Mouse (Mus musculus) liver, embryonic 11.5 days (tissue): ENCODE data around the gene Adssl1. TPM values are rescaled to one million over a fixed set of nuclear protein-coding genes. Genes with fewer than 3 reads are reported as not detected.

Experiments used
- ATAC-seq: fragments of 200-750 bp; cut with Nextera tagmentation; replicated peaks from 2 replicates; pipeline ENCODE4 v1.8.0; 2017; ENCODE audit warnings: moderate number of reproducible peaks, mild to moderate bottlenecking, moderate TSS enrichment, moderate library complexity; ENCODE audit not compliant: low FRiP score
- DNase-seq: peaks from one replicate; pipeline ENCODE4 v3.0.0-alpha.2; 2017; ENCODE audit warnings: low spot score
- H3K27ac ChIP-seq: fragments of 300-500 bp; sonication (generic); 2 replicates; pipeline ENCODE4 v1.5.1; 2014; ENCODE audit warnings: mild to moderate bottlenecking, low read depth, low read length, control low read depth
- H3K27me3 ChIP-seq: fragments of 300-500 bp; sonication (generic); replicated peaks from 2 replicates; pipeline ENCODE4 v1.6.1; 2014; ENCODE audit warnings: low read length, mixed read lengths; ENCODE audit not compliant: control insufficient read depth, insufficient read depth
- H3K36me3 ChIP-seq: fragments of 300-500 bp; sonication (generic); 2 replicates; pipeline ENCODE4 v1.6.1; 2014; ENCODE audit warnings: mild to moderate bottlenecking, low read length, moderate library complexity, mixed read lengths; ENCODE audit not compliant: control insufficient read depth, insufficient read depth
- H3K4me1 ChIP-seq: fragments of 300-500 bp; sonication (generic); replicated peaks from 2 replicates; pipeline ENCODE4 v1.6.1; 2014; ENCODE audit warnings: low read length, mixed read lengths; ENCODE audit not compliant: control insufficient read depth, insufficient read depth
- H3K4me2 ChIP-seq: fragments of 300-500 bp; sonication (generic); 2 replicates; pipeline ENCODE4 v1.6.1; 2014; ENCODE audit warnings: mild to moderate bottlenecking, control low read depth, moderate library complexity
- H3K4me3 ChIP-seq: fragments of 300-500 bp; sonication (generic); 2 replicates; pipeline ENCODE4 v1.5.1; 2014; ENCODE audit warnings: low read depth, low read length, control low read depth
- H3K9ac ChIP-seq: fragments of 300-500 bp; sonication (generic); 2 replicates; pipeline ENCODE4 v1.6.1; 2014; ENCODE audit warnings: low read depth, low read length, control low read depth
- H3K9me3 ChIP-seq: fragments of 300-500 bp; sonication (generic); 2 replicates; pipeline ENCODE4 v1.6.1; 2016; ENCODE audit warnings: low read length, inconsistent platforms, mixed read lengths; ENCODE audit not compliant: control insufficient read depth
- WGBS: fragments of 180-500 bp; shearing (Covaris S2); extraction: QIAGEN DNeasy Blood & Tissue Kit; methylation state at CpG from one replicate; pipeline ENCODE4 v1.1.7; 2014; 5-methylcytosine and 5-hydroxymethylcytosine counted together
- polyA plus RNA-seq: library from polyadenylated mRNA; unstranded; fragments of >200 nt; fragmentation: Nextera tagmentation; extraction: Ambion mirVana; gene quantifications from 2 replicates; pipeline ENCODE4 v1.2.1, GENCODE M21; 2014

The Adssl1 gene
- polyA plus RNA-seq, 1 experiment from 2014 or later, result 7.4 TPM

DNA sequence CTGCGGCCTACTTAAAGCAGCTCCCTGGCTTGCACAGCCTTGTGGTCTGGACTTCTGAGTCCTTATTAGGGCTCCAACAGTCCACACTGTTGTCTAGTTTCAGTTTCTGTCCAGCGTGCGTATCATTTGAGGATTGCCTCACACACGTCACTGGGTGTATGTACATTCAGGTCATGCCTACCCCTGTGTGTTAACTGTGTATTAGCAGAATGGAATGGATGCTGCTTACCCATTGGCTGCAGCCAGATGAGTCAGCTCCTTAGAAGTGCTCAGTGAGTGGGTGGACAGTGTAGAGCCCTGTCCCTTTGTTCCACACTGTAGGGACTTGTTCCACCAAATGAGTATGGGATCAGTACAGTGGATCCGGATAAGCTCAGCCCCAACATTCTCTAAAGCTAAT lies 28.2 kb downstream of the Adssl1 start:
- 90% methylated on average over 5 of the region's 5 CpGs for WGBS
- no peak for DNase-seq
- Histone ChIP-seq H3K27ac (no peak overlapping the region), H3K36me3 (peaks cover 28% of the 10 kb centered on the region), H3K27me3 (no peaks in the 10 kb centered on the region), H3K4me3 (no peak overlapping the region), H3K4me2 (no peak overlapping the region), H3K9ac (no peak overlapping the region), H3K4me1 (peaks cover 16% of the 10 kb centered on the region), H3K9me3 (no peaks in the 10 kb centered on the region)
- no peak for ATAC-seq

DNA sequence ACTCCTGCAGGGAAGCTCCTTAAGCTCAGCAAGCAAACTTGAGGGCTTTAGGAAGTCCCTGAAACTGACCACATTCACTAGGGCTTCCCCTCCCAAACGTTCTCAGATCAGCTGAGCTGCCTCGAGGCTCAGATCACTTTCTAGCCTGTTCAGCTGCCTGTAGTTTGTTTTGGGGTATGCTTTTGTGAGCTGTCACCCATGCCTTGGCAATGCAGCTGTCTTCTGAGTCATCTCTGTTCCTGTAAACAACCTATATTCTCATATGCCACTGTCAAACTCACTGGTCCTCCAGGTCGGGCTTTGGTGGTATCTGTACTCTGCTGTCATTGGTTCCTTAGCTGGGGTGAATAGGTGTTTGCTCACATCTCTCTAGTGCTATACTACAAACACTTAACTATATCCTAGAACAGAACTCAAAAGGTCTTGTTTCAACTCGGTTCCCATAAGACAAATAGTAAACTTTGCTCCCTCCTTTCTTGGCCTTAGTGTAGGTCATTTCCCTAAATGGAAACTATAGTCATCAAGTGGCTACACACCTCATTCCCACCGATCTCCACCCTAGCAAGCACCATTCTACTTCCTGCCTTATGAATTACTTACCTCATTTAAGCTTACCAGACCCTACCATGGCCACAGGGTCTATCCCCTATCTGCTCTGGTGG lies 32.1 kb downstream of the Adssl1 start:
- 78% methylated on average over 5 of the region's 5 CpGs for WGBS
- Histone ChIP-seq H3K27me3 (no peaks in the 10 kb centered on the region), H3K4me3 (no peak overlapping the region), H3K4me1 (no peaks in the 10 kb centered on the region), H3K4me2 (no peak overlapping the region), H3K9ac (no peak overlapping the region), H3K27ac (no peak overlapping the region), H3K36me3 (peaks cover 51% of the 10 kb centered on the region), H3K9me3 (no peaks in the 10 kb centered on the region)
- DNase-seq (no peak), ATAC-seq (no peak)

DNA sequence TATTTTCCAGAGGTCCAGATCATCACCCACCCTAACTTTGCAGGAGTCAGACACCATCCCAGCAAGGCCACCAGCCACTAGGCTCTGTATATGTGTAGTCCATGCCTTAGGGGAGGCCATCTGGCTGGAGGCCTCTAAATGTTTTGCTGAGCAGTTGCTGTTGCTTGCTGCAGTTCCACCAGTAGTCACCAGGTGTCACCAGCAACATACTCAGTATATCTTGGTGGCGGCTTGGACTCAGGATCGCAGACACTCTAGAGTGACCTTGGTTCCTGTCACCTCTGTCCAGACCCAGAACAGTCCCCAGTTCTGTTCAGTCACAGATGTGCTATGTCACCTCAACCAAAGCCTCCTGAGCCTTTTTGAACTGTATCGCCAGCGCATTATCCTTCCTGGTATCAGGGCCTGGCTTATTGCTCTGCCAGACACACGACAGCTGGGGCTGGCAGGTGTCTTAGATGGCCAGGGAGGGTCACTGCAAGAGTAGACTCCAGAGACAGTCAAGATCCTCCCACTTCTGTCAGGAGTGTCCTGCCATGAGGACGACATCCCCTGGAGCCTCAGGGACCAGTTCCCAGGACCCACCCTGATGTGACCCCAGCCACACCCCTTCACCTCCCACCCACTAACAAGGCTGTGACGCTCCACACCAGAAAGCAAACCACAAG lies 33.4 kb downstream of the Adssl1 start:
- DNase-seq, result peak; percentile 68
- no peak overlapping the region for H3K4me3 ChIP-seq
- H3K27me3 ChIP-seq, result no peaks in the 10 kb centered on the region
- WGBS, result 51% methylated on average over 7 of the region's 7 CpGs
- H3K4me1 ChIP-seq, result no peaks in the 10 kb centered on the region
- no peak overlapping the region for H3K27ac ChIP-seq
- no peak overlapping the region for H3K9ac ChIP-seq
- no peaks in the 10 kb centered on the region for H3K9me3 ChIP-seq
- H3K4me2 ChIP-seq, result no peak overlapping the region
- ATAC-seq, result peak; percentile 50
- H3K36me3 ChIP-seq, result peaks cover 54% of the 10 kb centered on the region

GRCm38 (mm10) chr12:112654076-112654475 lies 34.2 kb downstream of the Adssl1 start:
- 93% methylated on average over 5 of the region's 5 CpGs for WGBS
- no peak overlapping the region for H3K4me3 ChIP-seq
- no peak overlapping the region for H3K27ac ChIP-seq
- no peak for DNase-seq
- no peak overlapping the region for H3K4me2 ChIP-seq
- no peak for ATAC-seq
- no peaks in the 10 kb centered on the region for H3K4me1 ChIP-seq
- H3K9me3 ChIP-seq, result no peaks in the 10 kb centered on the region
- H3K9ac ChIP-seq, result no peak overlapping the region
- H3K27me3 ChIP-seq, result no peaks in the 10 kb centered on the region
- H3K36me3 ChIP-seq, result peaks cover 56% of the 10 kb centered on the region

GRCm38 (mm10) chr12:112658619-112659018 lies 38.8 kb downstream of the Adssl1 start:
- Histone ChIP-seq H3K9ac (no peak overlapping the region), H3K27ac (no peak overlapping the region), H3K36me3 (peaks cover 66% of the 10 kb centered on the region), H3K27me3 (no peaks in the 10 kb centered on the region), H3K4me1 (peaks cover 9% of the 10 kb centered on the region), H3K4me3 (no peak overlapping the region), H3K9me3 (no peaks in the 10 kb centered on the region), H3K4me2 (no peak overlapping the region)
- ATAC-seq, result no peak
- 90% methylated on average over 7 of the region's 7 CpGs for WGBS
- DNase-seq, result no peak

DNA sequence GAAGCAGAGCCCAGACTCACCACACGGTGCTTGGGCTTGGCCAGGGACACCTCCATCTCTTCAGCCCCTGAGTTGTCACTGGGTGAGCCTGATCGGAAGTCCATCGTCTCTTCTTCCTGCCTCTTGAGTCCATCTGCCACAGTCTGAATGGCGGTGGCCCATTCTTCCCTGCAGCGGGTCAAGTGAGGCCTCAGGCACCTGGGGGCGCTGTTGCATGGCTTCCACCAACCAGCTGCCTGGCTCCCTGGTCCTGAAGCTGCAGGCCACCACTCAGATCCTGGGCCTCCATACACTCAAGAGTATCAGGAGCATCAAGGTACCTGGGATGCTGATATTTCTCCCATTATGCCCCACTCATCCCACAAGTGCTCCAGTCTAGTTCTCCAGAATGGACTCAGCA lies 39.3 kb downstream of the Adssl1 start:
- Histone ChIP-seq H3K27ac (no peak overlapping the region), H3K27me3 (no peaks in the 10 kb centered on the region), H3K4me1 (peaks cover 9% of the 10 kb centered on the region), H3K36me3 (peaks cover 67% of the 10 kb centered on the region), H3K4me2 (no peak overlapping the region), H3K9ac (no peak overlapping the region), H3K9me3 (no peaks in the 10 kb centered on the region), H3K4me3 (no peak overlapping the region)
- DNase-seq (no peak), ATAC-seq (no peak)
- WGBS, result 88% methylated on average over 6 of the region's 6 CpGs

DNA sequence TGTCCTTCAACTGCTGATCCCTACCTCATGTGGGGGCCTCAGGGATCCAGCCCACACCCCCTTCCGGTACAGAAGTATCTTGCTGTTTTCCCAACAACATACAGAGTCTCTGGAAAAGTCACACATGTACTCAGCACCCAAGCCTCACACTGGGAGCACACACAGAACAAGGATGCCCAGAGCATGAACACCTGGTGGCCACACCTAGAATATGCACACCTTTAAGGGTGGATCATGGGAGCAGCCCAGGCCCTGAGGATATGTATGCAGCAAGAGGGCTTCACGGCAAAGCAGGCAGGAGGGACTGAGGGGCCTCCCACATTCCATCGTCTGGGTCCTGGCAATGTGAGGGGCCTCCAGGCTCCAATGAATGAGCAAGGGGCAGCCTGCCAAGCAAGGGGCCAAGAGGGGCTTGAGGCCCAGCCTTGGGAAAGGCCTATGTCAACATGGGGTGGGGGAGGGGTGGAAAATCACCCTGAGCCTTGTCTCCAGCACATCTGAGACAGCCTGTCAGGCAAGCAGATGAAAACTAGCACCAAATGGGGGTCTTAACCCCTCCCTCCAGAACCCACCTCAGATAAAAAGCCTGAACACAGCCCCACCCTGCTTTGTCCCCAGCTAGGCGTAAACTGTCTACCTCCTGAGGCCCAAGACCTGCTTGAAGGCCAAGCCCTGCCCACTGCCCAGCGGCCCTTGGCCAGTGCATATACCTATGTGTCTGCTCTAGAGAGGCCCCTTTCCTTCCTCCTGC lies 40.9 kb downstream of the Adssl1 start:
- ATAC-seq, result peak; percentile 18; the same call in 1 of the 2 replicates
- no peak overlapping the region for H3K9ac ChIP-seq
- no peaks in the 10 kb centered on the region for H3K9me3 ChIP-seq
- no peaks in the 10 kb centered on the region for H3K27me3 ChIP-seq
- H3K27ac ChIP-seq, result peak overlapping the region; percentile 62
- no peak overlapping the region for H3K4me2 ChIP-seq
- no peak for DNase-seq
- H3K36me3 ChIP-seq, result peaks cover 68% of the 10 kb centered on the region
- WGBS, result 61% methylated on average over 5 of the region's 5 CpGs
- H3K4me1 ChIP-seq, result peaks cover 9% of the 10 kb centered on the region
- no peak overlapping the region for H3K4me3 ChIP-seq

DNA sequence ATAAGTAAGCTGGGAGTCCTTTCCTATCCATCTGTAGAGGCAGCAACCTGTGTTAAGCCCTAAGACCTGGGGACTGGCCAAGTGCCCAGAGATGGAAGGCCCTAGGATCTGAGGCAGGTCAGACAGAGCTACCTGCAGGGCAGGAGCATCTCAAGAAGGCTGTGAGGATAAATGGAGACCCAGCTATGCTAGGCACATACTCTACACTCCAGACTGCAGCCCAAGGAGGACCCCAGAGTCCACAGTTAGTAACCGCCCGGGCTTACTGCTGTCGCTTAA lies 41.4 kb downstream of the Adssl1 start:
- H3K9ac ChIP-seq, result no peak overlapping the region
- WGBS, result 85% methylated on average over 3 of the region's 3 CpGs
- no peak for DNase-seq
- H3K4me1 ChIP-seq, result peaks cover 9% of the 10 kb centered on the region
- H3K4me2 ChIP-seq, result no peak overlapping the region
- no peak overlapping the region for H3K4me3 ChIP-seq
- H3K27me3 ChIP-seq, result no peaks in the 10 kb centered on the region
- ATAC-seq, result no peak
- no peaks in the 10 kb centered on the region for H3K9me3 ChIP-seq
- peaks cover 63% of the 10 kb centered on the region for H3K36me3 ChIP-seq
- peak overlapping the region; percentile 62 for H3K27ac ChIP-seq
